Mouse (Mus musculus): ENCODE data around the gene Prss46.
A peak's percentile ranks its signal among the peaks of the same experiment; 100 is the strongest.

Gene Prss46

GRCm38 (mm10) chr9:110858967-110859596, 14.8 kb downstream of the Prss46 start:
- DNase-seq (ENCODE audit: low read depth, low spot score), result no peak

DNA sequence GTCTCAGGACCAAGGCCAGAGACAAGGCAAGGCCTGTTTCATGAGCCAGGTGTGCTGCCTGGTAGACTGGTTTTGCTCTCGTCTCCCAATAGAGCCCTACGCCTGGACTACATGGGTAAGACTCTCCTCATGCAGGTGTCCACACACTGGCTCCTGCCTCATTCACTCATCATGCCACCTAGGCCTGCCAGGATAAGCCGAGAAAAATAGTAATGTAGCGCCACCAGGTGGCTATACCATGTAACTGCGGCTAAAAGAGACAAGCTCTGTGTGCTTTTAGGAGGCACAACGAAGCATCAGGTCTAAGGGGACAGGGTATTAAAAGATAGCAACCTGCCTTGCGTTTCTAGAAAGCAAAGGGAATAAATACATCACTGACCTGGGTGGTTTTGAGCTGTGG, 26.7 kb downstream of the Prss46 start:
- DNase-seq (ENCODE audit: low read depth, low spot score), result peak; percentile 79

DNA sequence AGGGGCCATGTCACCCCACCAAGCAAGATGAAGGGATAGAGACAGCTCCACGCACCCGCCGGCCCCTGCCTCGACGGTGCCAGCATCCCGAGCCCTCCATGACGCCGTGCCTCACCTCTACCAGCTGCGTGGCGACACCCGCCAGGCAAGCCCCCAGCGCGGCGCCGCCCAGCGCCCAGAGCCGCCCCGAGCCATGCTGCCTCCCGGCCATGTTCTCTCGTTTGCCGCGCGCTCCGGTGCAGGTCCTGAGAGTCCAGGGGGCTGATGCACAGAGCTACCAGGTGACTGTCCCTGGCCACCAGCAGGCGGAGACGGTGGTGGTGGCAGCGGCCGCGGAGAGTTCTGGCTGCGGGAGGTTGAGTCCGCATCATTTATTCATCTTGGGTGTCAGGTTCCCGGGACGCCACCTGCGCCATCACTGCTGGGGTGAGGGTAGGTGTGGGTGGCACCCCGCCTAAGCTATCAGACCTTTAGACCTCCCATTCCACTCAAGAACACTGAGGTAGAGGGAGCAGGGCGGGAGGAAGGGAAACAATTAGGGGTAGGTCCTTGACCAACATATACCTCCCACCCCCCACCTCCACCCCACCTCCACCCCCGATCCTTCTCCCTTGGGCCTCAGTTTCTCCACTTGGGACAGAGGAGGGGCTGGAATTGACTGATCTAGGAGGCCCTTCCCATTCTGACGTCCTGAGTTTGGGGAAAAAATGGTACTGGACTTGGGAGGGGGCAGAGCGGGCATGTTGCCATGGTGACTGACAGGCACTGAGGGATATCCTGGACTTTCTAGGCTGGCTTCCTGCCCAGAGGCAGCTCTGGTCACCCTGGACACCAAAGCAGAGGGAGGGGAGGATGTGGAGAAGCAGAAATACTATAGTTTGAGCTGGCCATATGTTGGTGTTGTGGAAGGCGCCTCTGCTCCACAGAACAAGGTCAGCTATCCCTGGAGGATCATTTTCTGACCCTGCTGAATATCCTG, 29.7 kb downstream of the Prss46 start:
- peak; percentile 35 for DNase-seq (ENCODE audit: low read depth, low spot score)

GRCm38 (mm10) chr9:110874660-110875191, 30.4 kb downstream of the Prss46 start:
- DNase-seq (ENCODE audit: low read depth, low spot score), result no peak

GRCm38 (mm10) chr9:110875288-110875695, 31.0 kb downstream of the Prss46 start:
- no peak for DNase-seq (ENCODE audit: low read depth, low spot score)

- DNase-seq (ENCODE audit: low read depth, low spot score), result no peak
These were observed 33.0 kb downstream of the Prss46 start for GRCm38 (mm10) chr9:110877353-110877752.

GRCm38 (mm10) chr9:110877888-110878287, 33.6 kb downstream of the Prss46 start:
- no peak for DNase-seq (ENCODE audit: low read depth, low spot score)

DNA sequence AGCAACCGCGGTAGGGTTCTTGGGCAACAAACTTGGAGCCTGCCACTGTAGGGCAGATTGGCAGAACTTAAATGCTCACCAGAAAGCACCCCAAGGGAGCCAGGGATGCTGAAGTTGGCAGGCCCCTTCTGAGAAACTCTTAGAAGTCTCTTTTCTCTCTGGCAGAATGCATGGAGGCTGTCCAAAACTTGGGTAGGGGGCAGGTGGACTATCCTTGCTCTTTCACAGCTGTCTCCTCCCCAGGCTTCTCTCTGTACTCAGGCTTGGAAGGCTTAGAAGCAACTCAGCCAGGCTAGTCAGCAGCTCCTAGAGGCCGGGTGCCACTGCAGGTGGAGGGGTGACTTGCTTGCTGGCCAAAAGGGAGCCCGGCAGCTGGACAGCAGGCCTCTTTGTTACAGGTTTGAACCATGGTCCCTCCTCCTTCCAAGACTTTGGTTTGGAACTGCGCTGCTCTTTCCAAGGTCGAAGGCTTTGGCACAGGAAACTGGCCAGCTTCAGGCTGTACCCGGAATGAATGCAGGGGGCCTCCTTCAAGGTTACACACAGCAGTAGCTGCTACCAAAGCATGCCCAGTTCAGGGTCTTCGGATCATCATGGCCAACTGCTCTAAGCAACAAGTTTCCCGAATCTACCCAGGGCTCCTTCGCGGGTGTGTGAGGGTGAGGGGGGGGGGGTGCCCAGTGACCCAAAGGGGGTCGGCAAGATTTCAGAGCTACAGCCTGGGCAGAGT, 35.0 kb downstream of the Prss46 start, which contains the start of gene Als2cl:
Gene Als2cl (plus strand): TSS at position 680 of the 730 bp plus-strand sequence.
- DNase-seq (ENCODE audit: low read depth, low spot score), result no peak

DNA sequence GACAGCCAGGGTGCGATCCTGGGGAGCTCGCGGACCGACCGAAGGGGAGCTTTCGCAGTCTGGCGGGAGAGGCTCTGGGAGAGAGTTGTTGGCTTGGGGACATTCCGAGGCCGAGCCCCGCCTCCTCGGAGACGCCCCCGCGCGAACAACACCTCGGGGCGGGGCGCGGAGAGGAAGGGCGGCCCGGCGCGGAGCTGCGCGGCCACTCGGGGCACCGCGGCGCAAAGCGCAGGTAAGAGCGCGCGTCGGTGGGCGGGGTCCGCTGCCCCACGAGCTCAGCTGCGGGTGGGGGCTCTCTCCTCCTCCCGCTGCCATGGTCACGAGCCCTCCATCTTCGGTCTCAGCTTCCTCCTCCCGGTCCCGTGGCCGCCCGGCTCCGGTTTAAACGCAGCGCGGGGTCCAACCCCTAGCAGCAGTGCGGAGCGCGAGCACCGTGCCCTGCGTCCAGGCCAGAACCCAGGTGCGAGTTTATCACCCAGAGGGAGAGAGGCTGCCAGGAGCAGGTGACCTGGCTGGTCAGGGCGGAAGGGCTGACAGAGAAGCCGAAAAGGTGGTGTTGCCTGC, 35.8 kb downstream of the Prss46 start, which contains the start of gene Tmie:
Gene Tmie (minus strand): TSS at position 116 of the 564 bp plus-strand sequence.
- DNase-seq (ENCODE audit: low read depth, low spot score), result peak; percentile 90

GRCm38 (mm10) chr9:110880772-110881171, 36.5 kb downstream of the Prss46 start:
- no peak for DNase-seq (ENCODE audit: low read depth, low spot score)

DNA sequence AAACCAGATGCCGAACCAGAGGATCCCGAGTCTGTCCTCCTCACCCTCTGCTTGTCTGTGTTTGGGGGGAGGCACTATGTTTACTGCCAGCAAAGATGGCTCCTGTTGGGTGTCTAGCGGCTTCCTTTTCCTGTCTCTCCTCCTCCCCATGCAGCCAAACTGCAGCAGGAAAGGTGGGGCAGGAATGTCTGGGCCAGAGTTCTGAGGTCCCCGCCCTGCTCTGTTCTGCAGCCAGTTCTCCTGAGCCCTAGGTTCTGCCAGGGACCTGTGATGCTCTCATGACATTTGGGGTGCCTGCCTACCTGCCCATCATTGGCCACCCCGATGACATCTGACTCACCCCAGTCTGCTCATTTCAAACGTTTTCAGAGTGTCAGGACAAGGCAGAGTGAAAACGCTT, 37.6 kb downstream of the Prss46 start:
- DNase-seq (ENCODE audit: low read depth, low spot score), result peak; percentile 22

DNA sequence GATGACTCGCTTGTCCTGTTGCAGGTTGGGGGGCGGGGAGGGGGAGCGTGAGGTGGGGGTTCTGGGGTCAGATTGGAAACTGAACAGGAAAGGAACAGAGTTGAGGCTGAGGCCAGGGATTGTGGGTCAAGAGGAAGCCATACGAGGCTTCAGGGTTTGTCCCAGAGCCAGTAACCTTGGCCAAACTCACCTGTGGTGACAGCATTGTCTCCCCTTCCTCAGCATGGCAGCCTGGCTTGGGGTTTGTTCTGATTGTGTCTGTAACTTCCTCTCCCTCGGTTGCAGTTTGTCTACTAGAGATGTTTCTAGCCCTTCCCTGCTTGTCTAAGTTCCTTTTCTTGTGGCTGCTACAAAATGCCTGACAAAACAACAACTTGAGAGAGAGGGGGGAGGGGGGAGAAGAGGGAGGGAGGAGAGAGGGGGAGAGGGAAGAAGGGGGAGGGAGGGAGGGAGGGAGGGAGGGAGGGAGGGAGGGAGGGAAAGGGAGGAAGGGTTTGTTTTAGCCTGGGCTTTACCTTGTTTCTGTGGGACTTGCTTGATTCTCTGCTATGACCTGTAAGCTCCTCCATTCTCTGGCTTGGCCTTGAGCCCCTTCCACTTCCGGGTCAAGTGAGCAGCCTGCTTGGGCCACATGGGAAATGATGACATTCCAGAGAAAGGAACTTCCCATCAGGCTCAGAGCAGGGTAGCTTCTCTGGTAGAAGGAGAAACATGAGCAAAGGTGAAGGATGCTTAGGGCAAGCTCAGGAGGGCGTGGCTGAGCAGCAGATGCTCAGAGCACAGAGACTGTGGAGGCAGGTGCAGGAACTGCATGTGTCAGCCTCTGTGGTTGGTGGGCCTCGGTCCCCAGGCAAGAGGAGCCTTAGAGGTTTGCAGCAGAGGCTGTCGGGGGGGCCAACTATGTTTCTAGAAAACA, 43.3 kb downstream of the Prss46 start:
- DNase-seq (ENCODE audit: low read depth, low spot score), result peak; percentile 41

GRCm38 (mm10) chr9:110888935-110889334, 44.6 kb downstream of the Prss46 start:
- DNase-seq (ENCODE audit: low read depth, low spot score), result no peak

- peak; percentile 39 for DNase-seq (ENCODE audit: low read depth, low spot score)
These were observed 45.9 kb downstream of the Prss46 start for GRCm38 (mm10) chr9:110890026-110890783.

DNA sequence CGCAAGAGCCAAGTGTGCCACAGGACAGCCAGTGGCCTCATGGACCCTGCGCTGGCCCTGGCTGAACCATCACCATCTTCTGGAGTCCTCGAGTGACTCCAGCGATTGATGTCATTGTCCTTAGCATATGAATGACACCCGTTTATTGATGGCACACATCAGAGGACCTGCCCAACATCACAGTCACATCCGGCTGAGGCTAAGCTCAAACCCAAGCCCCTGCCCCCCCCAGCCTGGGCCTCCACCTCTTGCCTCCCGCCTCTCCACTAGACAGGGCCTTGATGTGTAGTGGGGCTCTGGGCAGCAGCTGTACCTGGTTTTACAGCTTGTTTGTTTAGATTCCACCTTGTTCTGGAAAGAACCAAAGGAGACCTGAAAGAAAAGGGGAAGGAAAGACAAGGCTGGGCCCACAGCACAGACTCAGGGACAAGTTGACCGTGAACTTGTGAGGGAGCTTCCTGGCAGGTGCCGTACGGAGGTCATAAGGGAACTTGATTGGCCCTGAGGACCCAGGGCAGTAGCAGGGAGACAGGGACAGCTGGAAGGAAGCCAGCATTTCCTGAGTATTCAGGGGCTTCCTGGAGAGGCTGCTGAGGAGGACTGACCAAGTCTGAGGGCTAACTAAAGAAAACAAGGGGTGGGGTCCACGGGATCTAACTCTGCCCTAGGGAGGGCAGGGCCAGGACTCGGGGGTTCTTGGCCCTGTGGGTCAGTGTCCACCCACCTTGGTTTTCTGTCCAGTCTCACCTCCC, 46.9 kb downstream of the Prss46 start:
- DNase-seq (ENCODE audit: low read depth, low spot score), result peak; percentile 26

DNA sequence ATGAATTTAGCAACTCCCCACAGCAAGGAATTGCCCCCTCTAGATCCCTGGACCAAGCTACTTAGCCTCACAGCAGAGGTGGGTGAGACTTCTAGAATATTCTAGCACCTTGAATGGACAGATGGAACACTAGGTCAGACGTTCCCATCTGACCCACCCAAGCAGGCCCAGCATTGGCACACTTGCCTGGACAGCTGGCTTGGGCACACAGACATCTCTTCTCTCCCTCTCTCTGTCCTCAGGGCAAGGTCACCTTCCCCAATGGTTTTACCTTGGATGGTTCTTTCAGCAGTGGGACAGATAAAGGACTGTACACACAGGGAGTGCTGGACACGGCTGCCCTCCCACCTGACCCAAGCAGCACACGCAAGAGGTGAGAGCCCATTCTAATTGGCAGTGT, 48.2 kb downstream of the Prss46 start:
- no peak for DNase-seq (ENCODE audit: low read depth, low spot score)

DNA sequence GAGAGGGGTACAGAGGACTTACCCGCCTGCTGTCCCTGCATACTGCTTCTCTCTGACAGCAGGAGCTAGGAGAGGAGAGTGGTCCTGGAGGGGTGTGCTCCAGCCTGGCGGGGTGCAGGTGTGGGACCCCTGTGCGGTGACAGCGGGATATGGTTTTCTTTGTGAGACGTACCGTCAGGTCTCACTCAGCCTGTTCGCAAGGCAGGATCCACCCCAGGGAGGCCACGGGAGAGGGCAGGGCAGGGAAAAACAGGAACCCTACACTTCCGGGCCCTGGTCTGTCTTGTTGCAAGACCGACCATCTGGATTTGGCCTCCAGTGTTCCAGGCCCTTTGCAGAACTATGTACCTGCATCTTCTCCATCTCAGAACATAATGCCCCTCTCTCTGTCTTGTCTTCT, 49.1 kb downstream of the Prss46 start:
- DNase-seq (ENCODE audit: low read depth, low spot score), result no peak

DNA sequence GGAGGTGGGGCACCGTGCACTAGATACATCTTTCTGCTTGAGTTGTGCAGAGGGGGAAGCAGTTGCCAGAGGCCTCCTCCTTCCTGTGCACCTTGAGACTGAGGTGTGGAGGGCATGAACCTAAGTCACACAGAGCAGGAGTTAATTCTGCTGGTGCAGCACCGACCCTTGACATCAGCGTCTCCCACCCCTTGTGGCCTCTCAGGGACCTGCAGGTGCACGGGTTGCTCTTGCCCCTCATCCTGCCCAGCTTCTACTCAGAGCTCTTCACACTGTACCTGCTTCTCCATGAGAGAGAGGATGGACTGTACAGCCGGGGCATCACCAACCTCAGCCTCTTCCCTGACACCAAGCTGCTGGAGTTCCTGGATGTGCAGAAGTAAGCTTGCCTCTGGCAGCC, 51.2 kb downstream of the Prss46 start:
- peak; percentile 50 for DNase-seq (ENCODE audit: low read depth, low spot score)

GRCm38 (mm10) chr9:110895994-110896393, 51.7 kb downstream of the Prss46 start:
- no peak for DNase-seq (ENCODE audit: low read depth, low spot score)
